Mouse (Mus musculus): Measurements from ENCODE around the gene Nkx1-2.
A peak's percentile ranks its signal among the peaks of the same experiment; 100 is the strongest.

DNA sequence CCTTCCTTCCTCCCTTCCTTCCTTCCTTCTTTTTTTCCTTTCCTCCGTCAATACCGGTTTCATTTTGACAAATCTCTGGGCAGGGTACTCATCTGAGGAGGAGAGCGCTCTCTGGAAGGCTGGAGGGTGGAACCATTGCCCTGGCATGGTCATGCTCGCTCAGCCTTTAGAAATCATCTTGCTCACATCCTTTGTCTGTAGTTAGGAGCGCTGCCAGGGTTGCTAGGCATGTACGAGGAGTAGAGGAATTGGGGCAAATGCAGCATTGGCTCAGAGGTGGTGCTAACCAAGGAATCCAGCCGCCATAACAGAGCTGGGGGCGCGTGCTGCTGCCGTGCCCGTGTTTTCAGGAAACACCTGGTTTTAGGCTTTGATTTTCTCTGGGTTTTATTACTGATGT lies 31.9 kb upstream of the Nkx1-2 start:
- TF ChIP-seq POLR2A (IDR thresholded peaks at IDR 0.05; ENCODE audit: low read depth, low read length) (no peak), EP300 (IDR thresholded peaks at IDR 0.05; ENCODE audit: low read length) (peak; percentile 23; the same call in 1 of the 2 replicates), NELFE (IDR thresholded peaks at IDR 0.05; ENCODE audit: low read depth, low read length) (no peak), CTCF (conservative IDR thresholded peaks at IDR 0.05 in 1 of 2, IDR thresholded peaks at IDR 0.05 in 1 of 2; ENCODE audit: low read depth in 2 of 2, low read length in 2 of 2) (no peak)
